Mouse (Mus musculus) brain, embryonic 14.5 days (tissue): ENCODE measurements around the gene Casq2.

Experiments
- CTCF ChIP-seq: fragments of 200-500 bp; IDR thresholded peaks from 2 replicates; pipeline ENCODE4 v1.5.1; 2012; ENCODE audit warnings: inconsistent platforms, mild to moderate bottlenecking, moderate library complexity, borderline replicate concordance; ENCODE audit not compliant: insufficient read depth, insufficient read length; ENCODE audit errors: extremely low read depth
- POLR2A ChIP-seq: fragments of 200-500 bp; IDR thresholded peaks from 2 replicates; pipeline ENCODE4 v1.6.1; 2012; ENCODE audit warnings: mild to moderate bottlenecking, inconsistent platforms, borderline replicate concordance; ENCODE audit not compliant: poor library complexity, insufficient read depth, insufficient read length, severe bottlenecking; ENCODE audit errors: extremely low read depth

DNA sequence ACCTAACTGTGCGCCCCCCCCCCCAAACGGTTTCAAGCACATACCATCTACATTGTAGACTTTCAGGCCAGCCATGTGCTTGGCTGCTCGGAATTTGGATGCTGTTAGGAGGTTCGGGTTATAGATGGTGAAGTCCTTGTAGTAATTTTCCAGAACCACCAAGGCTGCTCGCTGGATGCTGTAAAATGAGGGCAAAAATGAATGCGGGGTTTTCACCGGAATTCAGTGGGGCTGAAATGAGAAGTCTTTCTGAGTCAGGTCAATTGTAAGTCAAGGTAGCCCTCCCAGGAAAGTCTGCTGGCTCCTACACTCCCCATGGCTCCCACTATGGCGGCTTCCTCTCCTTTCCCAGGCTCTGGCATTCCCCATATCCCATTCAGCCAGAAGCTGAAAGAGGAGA lies 80.6 kb downstream of the Casq2 start:
- TF ChIP-seq POLR2A (no peak), CTCF (no peak)
